ENCODE assay signal across 9 mouse cellular contexts in genomic region chr13:103334723-103335458, GRCm38 (mm10). TPM values are rescaled to one million over a fixed set of nuclear protein-coding genes. Genes with fewer than 3 reads are reported as not detected.
A peak's percentile ranks its signal among the peaks of the same experiment; 100 is the strongest.
DNase-seq lines count a peak whose midpoint lies in the region; ATAC-seq and TF ChIP-seq lines count a peak whose summit lies in the region.
"Had no signal": no experiment of that assay in that cellular context is flagged by ENCODE, and none has a peak within 500 bp of the region (broad histone marks: within the 10 kb centered on the region; RNA-seq: fewer than 3 reads in every experiment).

No protein-coding gene starts in this region.

- H3K4me1 ChIP-seq in kidney, embryonic 15.5 days = peaks cover 27% of the 10 kb centered on the region
- no peaks in the 10 kb centered on the region for H3K4me1 ChIP-seq in bone marrow, adult 2 months (ENCODE audit: control insufficient read depth, insufficient read depth, low read length)
- H3K4me1 ChIP-seq in limb, embryonic 11.5 days (ENCODE audit: control insufficient read depth, insufficient read depth, low read length) = peaks cover 11% of the 10 kb centered on the region
- H3K4me1 ChIP-seq in small intestine, adult 2 months (ENCODE audit: control insufficient read depth, insufficient read depth, insufficient read length, low read length) = peaks cover 8% of the 10 kb centered on the region; the same call in 1 of the 2 replicates

- H3K36me3 ChIP-seq in kidney, embryonic 15.5 days = no peaks in the 10 kb centered on the region
- no peaks in the 10 kb centered on the region for H3K36me3 ChIP-seq in limb, embryonic 11.5 days (ENCODE audit: control insufficient read depth, insufficient read depth, low read length)
- no peaks in the 10 kb centered on the region for H3K36me3 ChIP-seq in small intestine, adult 2 months (ENCODE audit: control insufficient read depth, insufficient read depth, low read length)

- H3K9ac ChIP-seq in kidney, embryonic 15.5 days = peak overlapping the region; percentile 55
- H3K9ac ChIP-seq in limb, embryonic 11.5 days (ENCODE audit: low read length) = peak overlapping the region; percentile 38; the same call in 1 of the 2 replicates

- TF ChIP-seq POLR2A in bone marrow, adult 2 months (IDR thresholded peaks at IDR 0.05; ENCODE audit: borderline replicate concordance, control insufficient read depth, low read depth, low read length) = no peak
- no peak for TF ChIP-seq POLR2A in small intestine, adult 2 months (IDR thresholded peaks at IDR 0.05; ENCODE audit: low read depth, low read length)

- no peak for TF ChIP-seq CTCF in bone marrow, adult 2 months (IDR thresholded peaks at IDR 0.05; ENCODE audit: control insufficient read depth, insufficient read depth, low read length)
- no peak for TF ChIP-seq CTCF in small intestine, adult 2 months (IDR thresholded peaks at IDR 0.05; ENCODE audit: extremely low read depth, insufficient read length, insufficient replicate concordance, low read depth, low read length)

- H3K27ac ChIP-seq in kidney, embryonic 15.5 days = no peak overlapping the region
- H3K27ac ChIP-seq in bone marrow, adult 2 months (ENCODE audit: control insufficient read depth, insufficient read depth, low read depth, low read length, poor library complexity) = no peak overlapping the region
- no peak overlapping the region for H3K27ac ChIP-seq in limb, embryonic 11.5 days (replicated peaks; ENCODE audit: low read depth, low read length)
- no peak overlapping the region for H3K27ac ChIP-seq in small intestine, adult 2 months (ENCODE audit: insufficient read depth, low read depth, low read length)
- H3K27ac ChIP-seq: macrophage had no signal

- 1% methylated on average over 32 of the region's 32 CpGs for WGBS in kidney, embryonic 15.5 days
- WGBS in bone marrow, adult 2 months = 2% methylated on average over 32 of the region's 32 CpGs
- WGBS in limb, embryonic 11.5 days = 1% methylated on average over 32 of the region's 32 CpGs
- 4% methylated on average over 32 of the region's 32 CpGs for WGBS in small intestine, adult 2 months

- peak overlapping the region; percentile 76 for H3K4me3 ChIP-seq in kidney, embryonic 15.5 days (replicated peaks)
- H3K4me3 ChIP-seq in bone marrow, adult 2 months (replicated peaks; ENCODE audit: control insufficient read depth, low read depth, low read length) = peak overlapping the region; percentile 2
- peak overlapping the region; percentile 64 for H3K4me3 ChIP-seq in limb, embryonic 11.5 days (ENCODE audit: low read depth, low read length)
- H3K4me3 ChIP-seq in small intestine, adult 2 months (ENCODE audit: low read depth, low read length) = peak overlapping the region; percentile 83

- H3K4me2 ChIP-seq in kidney, embryonic 15.5 days = peak overlapping the region; percentile 96
- peak overlapping the region; percentile 78 for H3K4me2 ChIP-seq in limb, embryonic 11.5 days (ENCODE audit: low read depth, severe bottlenecking)

- H3K9me3 ChIP-seq in kidney, embryonic 15.5 days (replicated peaks) = no peaks in the 10 kb centered on the region
- H3K9me3 ChIP-seq in limb, embryonic 11.5 days (ENCODE audit: control insufficient read depth, low read length) = no peaks in the 10 kb centered on the region

- ATAC-seq in kidney, embryonic 15.5 days (replicated peaks; ENCODE audit: low FRiP score) = peak; percentile 15; the same call in 1 of the 2 replicates
- peak; percentile 15; the same call in 1 of the 2 replicates for ATAC-seq in limb, embryonic 11.5 days (ENCODE audit: insufficient number of reproducible peaks, low FRiP score, low TSS enrichment, low read depth)

- DNase-seq in kidney, postnatal 25 days = no peak
- DNase-seq in forelimb bud, embryonic 11.5 days (ENCODE audit: low read depth, low spot score) = peak; percentile 33
- DNase-seq in limb, embryonic 11.5 days (ENCODE audit: low spot score) = peak; percentile 57
- DNase-seq in thymus, postnatal 36 days = no peak
- DNase-seq in cerebellum, adult 9-11 months = no peak

- H3K27me3 ChIP-seq in kidney, embryonic 15.5 days = peaks cover 59% of the 10 kb centered on the region
- peaks cover 43% of the 10 kb centered on the region for H3K27me3 ChIP-seq in limb, embryonic 11.5 days (ENCODE audit: control insufficient read depth, insufficient read depth, low read length)
- peaks cover 19% of the 10 kb centered on the region for H3K27me3 ChIP-seq in small intestine, adult 2 months (ENCODE audit: control insufficient read depth, insufficient read depth, low read length)

RNA-seq across cellular contexts. Expression of gene Mast4, which starts 0.6 kb away (rescaled TPM):
- polyA plus RNA-seq in kidney, embryonic 15.5 days (2015; fragmentation: Nextera tagmentation; extraction: Ambion mirVana) = 24.3 and 24.7 TPM in 2 replicates
- polyA plus RNA-seq in bone marrow, adult 2 months (2011; ENCODE audit: insufficient read depth, insufficient read length, low replicate concordance, missing spikeins) = 6.1 and 6.7 TPM in 2 replicates
- polyA plus RNA-seq in limb, embryonic 11.5 days (2014; fragmentation: Nextera tagmentation; extraction: Ambion mirVana) = 18.9 and 21.1 TPM in 2 replicates
- 2.3 and 5.3 TPM in 2 replicates for polyA plus RNA-seq in small intestine, adult 2 months (2012; rRNA removed)

Comparison
In these comparisons a context has a peak if more than half of its experiments do, and no peak if none do; other contexts are left out.
1. H3K4me3 ChIP-seq: peak in every context shown above with its lines; median percentile 83 in small intestine, adult 2 months; 76 in kidney, embryonic 15.5 days; 64 in limb, embryonic 11.5 days; 2 in bone marrow, adult 2 months.
2. DNase-seq: peak in forelimb bud, embryonic 11.5 days (single experiment) and limb, embryonic 11.5 days (single experiment); none in kidney, postnatal 25 days (0 of 2), thymus, postnatal 36 days (0 of 2) and cerebellum, adult 9-11 months (single experiment).